In genomic region chr8:51906516-51906915, GRCm38 (mm10) we compare ENCODE assay signal across 29 mouse cellular contexts.
DNase-seq lines count a peak whose midpoint lies in the region; ATAC-seq and TF ChIP-seq lines count a peak whose summit lies in the region.
"Had no signal": no experiment of that assay in that cellular context is flagged by ENCODE, and none has a peak within 500 bp of the region (broad histone marks: within the 10 kb centered on the region; RNA-seq: fewer than 3 reads in every experiment).

No protein-coding gene starts in this region.

- 0 out of 2 replicates have a peak, but pooled peaks cover 4% of the 10 kb centered on the region for H3K4me1 ChIP-seq in forebrain, embryonic 13.5 days
- no peaks in the 10 kb centered on the region for H3K4me1 ChIP-seq in forebrain, embryonic 10.5 days
- no peaks in the 10 kb centered on the region for H3K4me1 ChIP-seq in hindbrain, postnatal 0 days (ENCODE audit: insufficient read depth, low read length)
- no peaks in the 10 kb centered on the region for H3K4me1 ChIP-seq in hindbrain, embryonic 12.5 days
- no peaks in the 10 kb centered on the region for H3K4me1 ChIP-seq in midbrain, embryonic 14.5 days (ENCODE audit: control insufficient read depth, insufficient read depth, low read length)
- H3K4me1 ChIP-seq in midbrain, embryonic 15.5 days, result no peaks in the 10 kb centered on the region
- H3K4me1 ChIP-seq: limb, embryonic 12.5 days; liver, embryonic 12.5 days had no signal

- H3K27me3 ChIP-seq in forebrain, embryonic 13.5 days, result no peaks in the 10 kb centered on the region
- H3K27me3 ChIP-seq in forebrain, embryonic 10.5 days (ENCODE audit: poor library complexity, severe bottlenecking), result no peaks in the 10 kb centered on the region
- H3K27me3 ChIP-seq in hindbrain, postnatal 0 days (ENCODE audit: insufficient read depth, low read length), result no peaks in the 10 kb centered on the region
- H3K27me3 ChIP-seq in hindbrain, embryonic 12.5 days, result no peaks in the 10 kb centered on the region
- H3K27me3 ChIP-seq in midbrain, embryonic 14.5 days (ENCODE audit: control insufficient read depth, insufficient read depth, low read length), result no peaks in the 10 kb centered on the region
- H3K27me3 ChIP-seq in midbrain, embryonic 15.5 days (replicated peaks), result no peaks in the 10 kb centered on the region
- H3K27me3 ChIP-seq: limb, embryonic 12.5 days; liver, embryonic 12.5 days had no signal

- no peak overlapping the region for H3K27ac ChIP-seq in forebrain, embryonic 13.5 days
- H3K27ac ChIP-seq in forebrain, embryonic 10.5 days, result no peak overlapping the region
- no peak overlapping the region for H3K27ac ChIP-seq in hindbrain, postnatal 0 days
- H3K27ac ChIP-seq in hindbrain, embryonic 12.5 days, result no peak overlapping the region
- no peak overlapping the region for H3K27ac ChIP-seq in midbrain, embryonic 14.5 days (replicated peaks; ENCODE audit: low read depth, low read length)
- no peak overlapping the region for H3K27ac ChIP-seq in midbrain, embryonic 15.5 days
- H3K27ac ChIP-seq: gastrocnemius, adult 2 months; kidney, postnatal 0 days; limb, embryonic 12.5 days; liver, embryonic 12.5 days; macrophage had no signal

- TF ChIP-seq CTCF in hindbrain, postnatal 0 days (IDR thresholded peaks at IDR 0.05; ENCODE audit: low read depth), result no peak

- no peak overlapping the region for H3K4me2 ChIP-seq in forebrain, embryonic 13.5 days
- no peak overlapping the region for H3K4me2 ChIP-seq in hindbrain, postnatal 0 days (ENCODE audit: low read depth, low read length)
- H3K4me2 ChIP-seq in hindbrain, embryonic 12.5 days (replicated peaks), result no peak overlapping the region
- no peak overlapping the region for H3K4me2 ChIP-seq in midbrain, embryonic 14.5 days (ENCODE audit: low read length)
- H3K4me2 ChIP-seq in midbrain, embryonic 15.5 days, result no peak overlapping the region
- H3K4me2 ChIP-seq: heart, embryonic 11.5 days; limb, embryonic 12.5 days; liver, embryonic 12.5 days had no signal

- DNase-seq in forebrain, embryonic 10.5 days (ENCODE audit: extremely low spot score, low spot score), result no peak
- DNase-seq in hindbrain, postnatal 0 days (ENCODE audit: low spot score), result peak; percentile 67
- peak; percentile 57 for DNase-seq in midbrain, embryonic 14.5 days
- no peak for DNase-seq in liver
- DNase-seq: adrenal gland, adult 2 months; adrenal gland, postnatal 36 days; B cell, adult 2 months; cerebellum, adult 11 months; cerebellum, adult 9-11 months; gastrocnemius, adult 2 months; gastrocnemius, postnatal 36 days; heart, adult 18-20 months; heart, postnatal 36 days; kidney, adult 8-10 months; layer of hippocampus, postnatal 36 days; liver, postnatal 0 days; right cerebral cortex, postnatal 14 days; thymus, postnatal 4 days had no signal

- H3K4me3 ChIP-seq in forebrain, embryonic 13.5 days, result no peak overlapping the region
- no peak overlapping the region for H3K4me3 ChIP-seq in forebrain, embryonic 10.5 days
- H3K4me3 ChIP-seq in hindbrain, postnatal 0 days (ENCODE audit: low read length), result no peak overlapping the region
- H3K4me3 ChIP-seq in hindbrain, embryonic 12.5 days, result no peak overlapping the region
- no peak overlapping the region for H3K4me3 ChIP-seq in midbrain, embryonic 14.5 days (replicated peaks; ENCODE audit: low read depth, low read length)
- H3K4me3 ChIP-seq in midbrain, embryonic 15.5 days, result no peak overlapping the region
- H3K4me3 ChIP-seq: gastrocnemius, adult 2 months; limb, embryonic 12.5 days; liver, embryonic 12.5 days had no signal

- 39% methylated on average over 2 of the region's 2 CpGs for WGBS in forebrain, embryonic 13.5 days
- WGBS in forebrain, embryonic 10.5 days, result 89% methylated on average over 2 of the region's 2 CpGs
- 22% methylated on average over 2 of the region's 2 CpGs for WGBS in hindbrain, postnatal 0 days
- 72% methylated on average over 2 of the region's 2 CpGs for WGBS in hindbrain, embryonic 12.5 days
- 51% methylated on average over 2 of the region's 2 CpGs for WGBS in midbrain, embryonic 14.5 days
- 34% methylated on average over 2 of the region's 2 CpGs for WGBS in midbrain, embryonic 15.5 days

- no peak overlapping the region for H3K9ac ChIP-seq in forebrain, embryonic 13.5 days
- no peak overlapping the region for H3K9ac ChIP-seq in hindbrain, postnatal 0 days (replicated peaks; ENCODE audit: low read length)
- no peak overlapping the region for H3K9ac ChIP-seq in hindbrain, embryonic 12.5 days
- H3K9ac ChIP-seq in midbrain, embryonic 14.5 days (replicated peaks; ENCODE audit: low read length), result no peak overlapping the region
- no peak overlapping the region for H3K9ac ChIP-seq in midbrain, embryonic 15.5 days
- H3K9ac ChIP-seq: limb, embryonic 12.5 days; liver, embryonic 12.5 days; liver, postnatal 0 days had no signal

- no peaks in the 10 kb centered on the region for H3K9me3 ChIP-seq in forebrain, embryonic 13.5 days (replicated peaks)
- no peaks in the 10 kb centered on the region for H3K9me3 ChIP-seq in forebrain, embryonic 10.5 days
- H3K9me3 ChIP-seq in hindbrain, postnatal 0 days (ENCODE audit: low read length), result no peaks in the 10 kb centered on the region
- no peaks in the 10 kb centered on the region for H3K9me3 ChIP-seq in hindbrain, embryonic 12.5 days (replicated peaks)
- no peaks in the 10 kb centered on the region for H3K9me3 ChIP-seq in midbrain, embryonic 14.5 days (ENCODE audit: control insufficient read depth, low read length)
- H3K9me3 ChIP-seq in midbrain, embryonic 15.5 days, result no peaks in the 10 kb centered on the region
- H3K9me3 ChIP-seq: limb, embryonic 12.5 days; liver, embryonic 12.5 days had no signal

- ATAC-seq in forebrain, embryonic 13.5 days, result peak; percentile 33; the same call in 1 of the 2 replicates
- ATAC-seq in hindbrain, postnatal 0 days, result no peak
- ATAC-seq in hindbrain, embryonic 12.5 days (ENCODE audit: low FRiP score), result no peak
- ATAC-seq in midbrain, embryonic 14.5 days (ENCODE audit: low FRiP score, low TSS enrichment), result no peak
- ATAC-seq in midbrain, embryonic 15.5 days (replicated peaks), result no peak
- ATAC-seq: activated CD4-positive, CD25-positive, alpha-beta regulatory T cell, adult 4 months; intestine, embryonic 16.5 days; liver, embryonic 12.5 days; liver, postnatal 0 days; lung, postnatal 0 days had no signal

- H3K36me3 ChIP-seq in forebrain, embryonic 13.5 days (ENCODE audit: poor library complexity, severe bottlenecking), result no peaks in the 10 kb centered on the region
- H3K36me3 ChIP-seq in forebrain, embryonic 10.5 days (replicated peaks), result no peaks in the 10 kb centered on the region
- no peaks in the 10 kb centered on the region for H3K36me3 ChIP-seq in hindbrain, postnatal 0 days (ENCODE audit: insufficient read depth, low read length)
- no peaks in the 10 kb centered on the region for H3K36me3 ChIP-seq in hindbrain, embryonic 12.5 days
- no peaks in the 10 kb centered on the region for H3K36me3 ChIP-seq in midbrain, embryonic 14.5 days (ENCODE audit: control insufficient read depth, insufficient read depth, low read length)
- H3K36me3 ChIP-seq in midbrain, embryonic 15.5 days (replicated peaks), result no peaks in the 10 kb centered on the region
- H3K36me3 ChIP-seq: limb, embryonic 12.5 days; liver, embryonic 12.5 days had no signal

Comparison
In these comparisons a context has a peak if more than half of its experiments do, and no peak if none do; other contexts are left out.
1. DNase-seq: peak in hindbrain, postnatal 0 days (single experiment) and midbrain, embryonic 14.5 days (single experiment); none in forebrain, embryonic 10.5 days (single experiment) and liver (single experiment).